Mouse (Mus musculus) T-helper 2 cell (primary cell): Measurements from ENCODE around the gene Dnajb8.

Source experiments
- in situ Hi-C: fragments of 300-600 bp; cut with MboI, MseI; formaldehyde crosslinking; loops from one replicate; pipeline ENCODE4 v1.15.1; 2025; ENCODE audit warnings: high pct_unique_total_duplicates

Gene Dnajb8

GRCm38 (mm10) chr6:88276221-88276620 lies 54.2 kb downstream of the Dnajb8 start:
- in situ Hi-C loops = loop anchor here (25.0 kb wide), 1 partner anchor 1289 kb away; no protein-coding TSS in a partner anchor

- in situ Hi-C loops = loop anchor here (25.0 kb wide), 1 partner anchor 1290 kb away; no protein-coding TSS in a partner anchor
These were observed 55.2 kb downstream of the Dnajb8 start for GRCm38 (mm10) chr6:88277242-88277641.

DNA sequence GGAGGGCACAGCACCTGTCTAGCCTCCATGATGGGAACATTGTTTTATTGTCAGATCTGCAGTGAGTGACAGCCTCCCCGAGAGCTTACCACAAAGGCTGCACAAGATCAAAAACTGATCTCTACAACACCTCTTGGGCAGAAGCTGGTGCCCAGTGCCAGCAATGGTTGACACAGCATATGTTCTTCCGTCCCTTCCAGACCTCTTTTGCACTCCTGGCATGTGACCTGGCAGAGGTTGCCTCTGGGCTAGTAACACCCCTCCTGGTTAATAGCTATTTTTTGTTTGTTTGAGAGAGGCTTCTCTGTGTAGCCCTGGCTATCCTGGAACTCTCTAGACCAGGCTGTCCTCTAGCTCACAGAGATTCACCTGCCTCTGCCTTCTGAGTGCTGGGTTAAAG lies 56.1 kb downstream of the Dnajb8 start:
- in situ Hi-C loops = loop anchor here (25.0 kb wide), 1 partner anchor 1291 kb away; no protein-coding TSS in a partner anchor

- in situ Hi-C loops = loop anchor here (25.0 kb wide), 1 partner anchor 1303 kb away; no protein-coding TSS in a partner anchor
These were observed 68.2 kb downstream of the Dnajb8 start for GRCm38 (mm10) chr6:88290129-88290766.

- in situ Hi-C loops = loop anchor here (25.0 kb wide), 1 partner anchor 1305 kb away; no protein-coding TSS in a partner anchor
These were observed 70.3 kb downstream of the Dnajb8 start for GRCm38 (mm10) chr6:88292274-88292909.

GRCm38 (mm10) chr6:88299491-88299890 lies 77.4 kb downstream of the Dnajb8 start:
- in situ Hi-C loops = loop anchor here (25.0 kb wide), 1 partner anchor 1312 kb away; no protein-coding TSS in a partner anchor

DNA sequence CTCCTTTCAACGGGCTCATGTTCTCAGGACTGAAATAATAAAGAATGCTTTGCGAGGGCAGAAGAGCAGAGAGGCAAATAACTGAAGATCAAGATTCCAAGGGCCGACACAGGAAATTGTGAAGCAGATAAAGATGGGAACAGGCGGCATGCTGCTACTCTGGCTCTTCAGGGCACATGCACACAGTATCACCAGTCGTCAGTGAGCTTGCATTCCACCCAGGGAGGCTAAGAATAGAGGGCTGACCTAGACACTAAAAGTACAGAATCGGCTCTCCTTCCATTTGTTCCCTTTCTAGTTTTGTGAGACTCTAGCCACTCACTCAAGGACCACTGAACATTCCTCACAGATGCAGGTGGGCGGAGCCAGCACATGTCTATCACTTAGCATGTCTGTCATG lies 79.2 kb downstream of the Dnajb8 start:
- in situ Hi-C loops = no loop called here
